Mouse (Mus musculus) kidney, adult 2 months (tissue): ENCODE results near the gene C1rl.
"Not testable (repeated sequence)": the region's sequence is repeated elsewhere in the genome, so short reads cannot be mapped to it uniquely, and the experiment has no call there.

ENCODE experiments used
- CTCF ChIP-seq: fragments of 200-500 bp; conservative IDR thresholded peaks from 2 replicates; pipeline ENCODE4 v1.5.1; 2011; ENCODE audit warnings: low read depth, mild to moderate bottlenecking, control low read depth, low read length, moderate library complexity, mixed read lengths; ENCODE audit not compliant: insufficient read depth, insufficient read length
- POLR2A ChIP-seq: fragments of 200-500 bp; IDR thresholded peaks from one replicate; pipeline ENCODE4 v1.6.1; 2011; ENCODE audit warnings: low read depth, low read length, control low read depth

GRCm38 (mm10) chr6:124542284-124542683 lies 49.4 kb downstream of the C1rl start, which contains the start of gene C1s1:
- not testable (repeated sequence) for TF ChIP-seq POLR2A
- peak; percentile 49 for TF ChIP-seq CTCF
